Mouse (Mus musculus) midbrain, embryonic 15.5 days (tissue): ENCODE measurements around the gene Dusp3. TPM values are rescaled to one million over a fixed set of nuclear protein-coding genes. Genes with fewer than 3 reads are reported as not detected.

Experiments
- ATAC-seq: fragments of 200-750 bp; cut with Nextera tagmentation; replicated peaks from 2 replicates; pipeline ENCODE4 v1.8.0; 2017; ENCODE audit warnings: moderate TSS enrichment
- H3K27ac ChIP-seq: fragments of 300-500 bp; sonication (generic); 2 replicates; pipeline ENCODE4 v1.5.1; 2015; ENCODE audit warnings: mild to moderate bottlenecking, inconsistent platforms
- H3K27me3 ChIP-seq: fragments of 300-500 bp; sonication (generic); replicated peaks from 2 replicates; pipeline ENCODE4 v1.6.1; 2015; ENCODE audit warnings: inconsistent platforms
- H3K36me3 ChIP-seq: fragments of 300-500 bp; sonication (generic); replicated peaks from 2 replicates; pipeline ENCODE4 v1.6.1; 2015; ENCODE audit warnings: inconsistent platforms
- H3K4me1 ChIP-seq: fragments of 300-500 bp; sonication (generic); 2 replicates; pipeline ENCODE4 v1.6.1; 2015; ENCODE audit warnings: inconsistent platforms
- H3K4me2 ChIP-seq: fragments of 300-500 bp; sonication (generic); 2 replicates; pipeline ENCODE4 v1.6.1; 2015; ENCODE audit warnings: inconsistent platforms, mild to moderate bottlenecking, moderate library complexity
- H3K4me3 ChIP-seq: fragments of 300-500 bp; sonication (generic); 2 replicates; pipeline ENCODE4 v1.5.1; 2015; ENCODE audit warnings: mild to moderate bottlenecking, inconsistent platforms
- H3K9ac ChIP-seq: fragments of 300-500 bp; sonication (generic); 2 replicates; pipeline ENCODE4 v1.6.1; 2015; ENCODE audit warnings: mild to moderate bottlenecking, inconsistent platforms
- H3K9me3 ChIP-seq: fragments of 300-500 bp; sonication (generic); 2 replicates; pipeline ENCODE4 v1.6.1; 2016; ENCODE audit warnings: inconsistent platforms
- WGBS: fragments of 180-500 bp; shearing (Covaris S2); methylation state at CpG from one replicate; pipeline ENCODE4 v1.1.7; 2015; ENCODE audit warnings: mixed read lengths; 5-methylcytosine and 5-hydroxymethylcytosine counted together
- polyA plus RNA-seq: library from polyadenylated mRNA; unstranded; fragments of >200 nt; fragmentation: Nextera tagmentation; extraction: Ambion mirVana; gene quantifications from 2 replicates; pipeline ENCODE4 v1.2.1, GENCODE M21; 2015

Dusp3 gene
- polyA plus RNA-seq: 21.7 and 22.2 TPM in 2 replicates

DNA sequence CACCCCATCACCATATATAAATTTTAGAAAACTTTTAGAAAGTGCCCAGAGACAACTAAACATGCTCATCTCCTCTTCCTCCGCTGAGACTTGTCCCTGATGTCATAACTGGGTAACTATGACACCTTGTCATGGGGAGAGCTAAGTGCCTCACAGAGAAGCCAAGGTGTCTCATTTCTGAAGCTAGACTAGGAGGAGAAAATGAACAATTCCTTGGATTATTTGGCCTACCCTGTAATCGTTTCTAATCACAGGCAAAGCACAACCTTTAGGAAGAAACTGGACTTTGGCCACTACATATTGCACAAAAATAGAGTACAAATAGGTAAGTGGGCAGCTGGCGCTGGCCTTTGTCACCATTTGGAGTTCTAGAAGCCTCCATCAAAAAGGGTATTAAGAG lies at the start of gene Dusp3:
Gene Dusp3 (minus strand): TSS at position 101 of the 400 bp plus-strand sequence.
- H3K4me3 ChIP-seq: no peak within 1 kb of the TSS
- WGBS: 79% methylated on average over 3 of the region's 3 CpGs

DNA sequence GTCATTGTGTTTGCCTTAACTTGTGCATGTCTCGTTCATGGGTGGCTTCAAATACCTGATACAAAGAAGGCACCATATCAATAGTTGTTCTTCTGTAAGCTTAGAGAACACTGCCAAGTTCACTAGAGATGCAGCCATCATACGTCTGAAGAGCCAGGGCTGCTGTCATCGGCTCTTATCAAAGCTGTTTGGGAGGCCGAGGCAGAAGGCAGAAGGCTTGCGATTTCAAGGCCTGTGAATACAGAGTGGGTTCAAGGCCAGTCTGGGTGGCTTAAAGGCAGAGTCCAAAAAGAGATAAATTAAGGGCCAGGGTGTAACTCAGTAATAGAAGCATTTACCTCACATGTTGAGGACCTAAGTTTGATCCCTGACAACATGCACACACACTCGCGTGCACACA lies 49.5 kb upstream of the Dusp3 start:
- H3K4me3 ChIP-seq: no peak overlapping the region
- H3K36me3 ChIP-seq: no peaks in the 10 kb centered on the region
- no peak overlapping the region for H3K9ac ChIP-seq
- no peaks in the 10 kb centered on the region for H3K9me3 ChIP-seq
- H3K4me1 ChIP-seq: peaks cover 8% of the 10 kb centered on the region; the same call in 1 of the 2 replicates
- no peak overlapping the region for H3K4me2 ChIP-seq
- no peak overlapping the region for H3K27ac ChIP-seq
- H3K27me3 ChIP-seq: no peaks in the 10 kb centered on the region
- 81% methylated on average over 7 of the region's 7 CpGs for WGBS
- ATAC-seq: no peak

More for the DNA sequence above, at the start of gene Dusp3:
- no peak within 1 kb of the TSS for H3K4me2 ChIP-seq
- no peaks in the 10 kb centered on the region for H3K9me3 ChIP-seq
- no peak within 1 kb of the TSS for H3K9ac ChIP-seq
- no peaks in the 10 kb centered on the region for H3K36me3 ChIP-seq
- peaks cover 20% of the 10 kb centered on the region; the same call in 1 of the 2 replicates for H3K4me1 ChIP-seq
- no peak for ATAC-seq
- H3K27me3 ChIP-seq: 0 out of 2 replicates have a peak, but pooled peaks cover 4% of the 10 kb centered on the region
- no peak within 1 kb of the TSS for H3K27ac ChIP-seq

- Histone ChIP-seq H3K4me3 (no peak overlapping the region), H3K27me3 (no peaks in the 10 kb centered on the region), H3K36me3 (no peaks in the 10 kb centered on the region), H3K4me1 (peaks cover 8% of the 10 kb centered on the region; the same call in 1 of the 2 replicates), H3K9me3 (no peaks in the 10 kb centered on the region), H3K9ac (no peak overlapping the region), H3K4me2 (no peak overlapping the region), H3K27ac (no peak overlapping the region)
- no peak for ATAC-seq
- WGBS: 68% methylated on average over 5 of the region's 5 CpGs
Measured at GRCm38 (mm10) chr11:102035456-102035960, 48.7 kb upstream of the Dusp3 start.

- Histone ChIP-seq H3K27ac (no peak overlapping the region), H3K4me1 (0 out of 2 replicates have a peak, but pooled peaks cover 4% of the 10 kb centered on the region)
- no peak for ATAC-seq
Measured at GRCm38 (mm10) chr11:102034887-102035286, 48.1 kb upstream of the Dusp3 start.

DNA sequence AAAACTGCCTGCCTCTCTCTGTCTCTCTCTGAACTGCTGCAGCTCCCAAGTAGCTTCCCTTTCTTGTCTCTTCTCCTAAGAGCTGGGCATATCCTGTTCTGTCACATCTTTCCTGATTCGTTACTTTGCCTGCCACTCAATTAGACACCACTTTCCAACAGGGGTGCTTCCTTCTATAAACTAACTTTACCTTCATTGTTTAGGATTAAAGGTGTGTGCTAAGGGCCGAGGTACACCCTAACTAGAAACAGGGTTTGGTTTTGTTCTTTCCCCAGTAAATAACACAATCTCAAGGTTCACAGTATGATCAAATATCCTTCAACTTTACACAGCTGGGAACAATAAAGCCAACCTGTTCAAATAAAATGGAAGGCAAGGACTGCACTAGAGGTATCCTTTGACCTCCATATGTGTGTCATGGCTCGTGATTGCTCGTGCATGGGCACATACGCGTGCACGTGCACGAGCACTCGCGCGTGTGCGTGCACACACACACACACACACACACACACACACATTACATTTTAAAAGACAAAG lies 46.3 kb upstream of the Dusp3 start:
- Histone ChIP-seq H3K9ac (no peak overlapping the region), H3K27ac (no peak overlapping the region), H3K27me3 (no peaks in the 10 kb centered on the region), H3K4me1 (peaks cover 3% of the 10 kb centered on the region), H3K9me3 (no peaks in the 10 kb centered on the region), H3K4me2 (no peak overlapping the region), H3K4me3 (no peak overlapping the region), H3K36me3 (no peaks in the 10 kb centered on the region)
- ATAC-seq: no peak
- WGBS: 93% methylated on average over 12 of the region's 12 CpGs

More at GRCm38 (mm10) chr11:102034887-102035286, 48.1 kb upstream of the Dusp3 start:
- no peak overlapping the region for H3K9ac ChIP-seq
- no peaks in the 10 kb centered on the region for H3K9me3 ChIP-seq
- H3K27me3 ChIP-seq: no peaks in the 10 kb centered on the region
- H3K4me3 ChIP-seq: no peak overlapping the region
- no peak overlapping the region for H3K4me2 ChIP-seq
- no peaks in the 10 kb centered on the region for H3K36me3 ChIP-seq
- 55% methylated on average over 8 of the region's 8 CpGs for WGBS

DNA sequence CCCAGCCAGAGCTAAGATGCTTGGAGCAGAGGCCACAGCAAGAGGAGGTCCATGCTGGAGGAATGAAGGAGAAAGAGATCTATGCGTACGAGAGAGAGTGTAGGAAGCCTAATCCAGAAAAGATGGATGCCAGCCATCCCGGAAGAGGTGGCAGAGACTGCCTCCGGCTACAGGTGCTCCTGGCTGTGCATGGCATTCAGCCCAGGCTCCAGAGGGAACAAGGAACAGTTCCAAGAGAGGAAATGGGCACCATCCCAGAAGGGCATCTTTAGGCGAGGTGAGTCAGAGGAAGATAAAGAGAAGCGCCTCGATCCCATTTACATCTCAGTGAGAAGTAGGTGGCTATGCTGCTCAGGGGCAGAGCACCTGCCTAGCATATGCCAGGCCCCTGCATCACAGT lies 44.3 kb upstream of the Dusp3 start:
- H3K36me3 ChIP-seq: no peaks in the 10 kb centered on the region
- peaks cover 12% of the 10 kb centered on the region for H3K4me1 ChIP-seq
- H3K9ac ChIP-seq: no peak overlapping the region
- H3K4me2 ChIP-seq: no peak overlapping the region
- no peak overlapping the region for H3K27ac ChIP-seq
- H3K27me3 ChIP-seq: no peaks in the 10 kb centered on the region
- no peak for ATAC-seq
- H3K9me3 ChIP-seq: no peaks in the 10 kb centered on the region
- WGBS: 73% methylated on average over 7 of the region's 7 CpGs
- H3K4me3 ChIP-seq: no peak overlapping the region

DNA sequence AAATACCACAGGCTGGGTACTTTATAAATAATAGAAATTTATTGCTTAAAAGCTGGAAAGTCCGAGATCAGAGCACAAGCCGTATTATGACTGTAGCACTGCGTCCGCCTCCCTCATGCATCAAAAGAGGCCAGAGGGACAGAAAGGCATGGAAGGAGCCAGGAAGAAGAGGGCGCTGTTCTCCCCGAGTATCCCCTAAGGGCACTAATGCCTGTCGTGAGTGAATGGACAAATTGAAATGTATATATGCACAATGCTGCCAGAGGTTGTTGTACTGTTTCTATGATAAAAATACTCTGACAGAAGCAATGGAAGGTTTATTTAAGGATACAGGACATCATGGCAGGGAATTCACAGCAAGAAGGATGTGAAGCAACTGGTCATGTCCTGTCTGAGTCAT lies 43.2 kb upstream of the Dusp3 start:
- no peak overlapping the region for H3K4me3 ChIP-seq
- H3K9me3 ChIP-seq: no peaks in the 10 kb centered on the region
- ATAC-seq: no peak
- peaks cover 23% of the 10 kb centered on the region for H3K4me1 ChIP-seq
- H3K4me2 ChIP-seq: no peak overlapping the region
- no peak overlapping the region for H3K27ac ChIP-seq
- H3K9ac ChIP-seq: no peak overlapping the region
- 23% methylated on average over 7 of the region's 7 CpGs for WGBS
- H3K36me3 ChIP-seq: no peaks in the 10 kb centered on the region
- no peaks in the 10 kb centered on the region for H3K27me3 ChIP-seq

DNA sequence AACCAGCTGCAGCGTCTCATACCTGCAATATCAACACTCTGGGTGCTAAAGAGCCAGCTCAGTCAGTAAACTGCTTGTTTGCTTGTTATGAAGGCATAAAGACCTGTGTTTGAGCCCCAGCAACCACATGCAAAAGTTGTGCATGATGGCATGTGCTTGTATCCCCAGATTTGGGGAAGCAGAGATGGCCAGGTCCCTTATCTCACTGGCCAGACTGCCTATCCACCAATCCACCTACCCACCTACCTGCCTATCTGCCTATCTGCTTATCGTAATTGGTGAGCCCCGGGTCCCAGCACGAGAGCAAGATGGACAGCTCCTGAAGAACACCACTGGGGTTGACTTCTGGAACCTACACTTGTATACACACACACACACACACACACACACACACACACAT lies 42.5 kb upstream of the Dusp3 start:
- Histone ChIP-seq H3K36me3 (no peaks in the 10 kb centered on the region), H3K27ac (no peak overlapping the region)

GRCm38 (mm10) chr11:102028087-102028816 lies 41.4 kb upstream of the Dusp3 start, which contains the start of gene Mpp3:
Mpp3 (minus strand) TSS chr11:102028461.
- WGBS: 76% methylated on average over 6 of the region's 6 CpGs
- Histone ChIP-seq H3K27ac (peak within 1 kb of the TSS; percentile 91), H3K9ac (peak within 1 kb of the TSS; percentile 75), H3K27me3 (no peaks in the 10 kb centered on the region), H3K9me3 (no peaks in the 10 kb centered on the region), H3K4me2 (peak within 1 kb of the TSS; percentile 65), H3K4me1 (peaks cover 31% of the 10 kb centered on the region), H3K4me3 (peak within 1 kb of the TSS; percentile 71), H3K36me3 (no peaks in the 10 kb centered on the region)
- no peak for ATAC-seq

More for the DNA sequence above, 42.5 kb upstream of the Dusp3 start:
- no peak for ATAC-seq
- Histone ChIP-seq H3K4me3 (no peak overlapping the region), H3K4me1 (peaks cover 28% of the 10 kb centered on the region), H3K9me3 (no peaks in the 10 kb centered on the region), H3K9ac (no peak overlapping the region), H3K27me3 (no peaks in the 10 kb centered on the region), H3K4me2 (no peak overlapping the region)
- WGBS: 92% methylated on average over 4 of the region's 4 CpGs

GRCm38 (mm10) chr11:102027361-102028017 lies 40.7 kb upstream of the Dusp3 start:
- peak overlapping the region; percentile 65 for H3K4me2 ChIP-seq
- H3K4me1 ChIP-seq: peaks cover 31% of the 10 kb centered on the region
- H3K9ac ChIP-seq: peak overlapping the region; percentile 75
- H3K4me3 ChIP-seq: peak overlapping the region; percentile 71
- WGBS: 2% methylated on average over 12 of the region's 12 CpGs
- H3K27ac ChIP-seq: peak overlapping the region; percentile 91
- no peaks in the 10 kb centered on the region for H3K9me3 ChIP-seq
- ATAC-seq: peak; percentile 65
- no peaks in the 10 kb centered on the region for H3K27me3 ChIP-seq
- no peaks in the 10 kb centered on the region for H3K36me3 ChIP-seq

DNA sequence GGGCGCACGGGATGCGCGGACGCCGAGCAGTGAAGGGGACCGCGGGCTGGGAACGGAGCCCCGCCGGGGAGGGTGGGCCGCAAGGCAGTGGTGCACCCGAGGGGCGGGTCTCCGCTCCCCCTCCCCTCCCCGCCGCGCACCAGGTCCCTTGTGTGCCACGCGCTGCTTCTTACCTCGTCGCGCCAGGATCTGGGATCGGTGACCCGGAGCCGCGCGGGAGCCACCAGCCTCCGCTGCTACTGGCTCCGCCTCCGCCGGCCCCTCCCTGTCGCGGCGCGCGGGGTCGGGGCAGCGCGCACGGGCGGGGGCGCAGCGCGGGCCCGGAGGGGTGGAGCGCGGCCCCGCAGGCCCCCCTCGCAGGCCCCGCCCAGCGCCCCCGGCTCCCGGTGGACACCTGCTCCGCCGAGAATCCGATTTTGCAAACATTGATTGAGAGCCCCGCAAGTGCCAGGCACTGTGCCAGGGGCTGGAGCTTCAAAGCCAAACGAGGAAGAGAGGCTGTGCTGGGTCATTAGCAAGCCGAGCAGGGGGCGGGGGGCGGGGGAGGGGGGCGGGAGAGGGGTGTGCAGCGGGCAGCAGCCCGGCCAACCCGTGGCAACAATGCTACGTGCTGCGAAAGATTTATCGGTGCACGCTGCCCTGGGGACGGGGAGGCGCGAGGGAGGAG lies 40.0 kb upstream of the Dusp3 start:
- Histone ChIP-seq H3K27me3 (no peaks in the 10 kb centered on the region), H3K4me3 (peak overlapping the region; percentile 71), H3K9me3 (no peaks in the 10 kb centered on the region), H3K4me2 (peak overlapping the region; percentile 65), H3K9ac (peak overlapping the region; percentile 75), H3K4me1 (peaks cover 31% of the 10 kb centered on the region), H3K27ac (peak overlapping the region; percentile 91), H3K36me3 (no peaks in the 10 kb centered on the region; the same call in 1 of the 2 replicates)
- WGBS: under 1% methylated on average over 46 of the region's 73 CpGs
- peak; percentile 90 for ATAC-seq
